Mouse (Mus musculus): ENCODE results near the gene Csrnp2.
"Not testable (repeated sequence)": the region's sequence is repeated elsewhere in the genome, so short reads cannot be mapped to it uniquely, and the experiment has no call there.

GRCm38 (mm10) chr15:100543651-100544030 lies 48.4 kb upstream of the Csrnp2 start:
- TF ChIP-seq POLR2A, CTCF (IDR thresholded peaks at IDR 0.05; ENCODE audit: extremely low read depth, insufficient read depth, low read length): not testable (repeated sequence)

All from cortical plate, adult 2 months (tissue).